In genomic region chr11:30139165-30139826, GRCm38 (mm10) we compare ENCODE assay signal across 19 mouse cellular contexts.
DNase-seq lines count a peak whose midpoint lies in the region; ATAC-seq and TF ChIP-seq lines count a peak whose summit lies in the region.
"Had no signal": no experiment of that assay in that cellular context is flagged by ENCODE, and none has a peak within 500 bp of the region (broad histone marks: within the 10 kb centered on the region; RNA-seq: fewer than 3 reads in every experiment).

No protein-coding gene starts in this region.

- H3K9me3 ChIP-seq in heart, embryonic 10.5 days: no peaks in the 10 kb centered on the region
- no peaks in the 10 kb centered on the region for H3K9me3 ChIP-seq in kidney, embryonic 16.5 days (ENCODE audit: low read length)
- H3K9me3 ChIP-seq in lung, postnatal 0 days (ENCODE audit: low read length): no peaks in the 10 kb centered on the region
- H3K9me3 ChIP-seq: forebrain, embryonic 15.5 days; limb, embryonic 15.5 days; midbrain, embryonic 10.5 days; neural tube, embryonic 12.5 days had no signal

- no peak overlapping the region for H3K9ac ChIP-seq in kidney, embryonic 16.5 days (replicated peaks; ENCODE audit: low read length)
- no peak overlapping the region for H3K9ac ChIP-seq in lung, postnatal 0 days (replicated peaks; ENCODE audit: low read depth)
- H3K9ac ChIP-seq: forebrain, embryonic 15.5 days; limb, embryonic 15.5 days; neural tube, embryonic 12.5 days had no signal

- DNase-seq in heart, embryonic 10.5 days (ENCODE audit: low spot score): no peak
- no peak for DNase-seq in heart, postnatal 4 days
- DNase-seq in kidney, adult 9 months: no peak
- peak; percentile 66 for DNase-seq in lung, postnatal 0 days (ENCODE audit: low spot score)
- DNase-seq in lung, adult 18-20 months: no peak
- DNase-seq in adrenal gland, adult (ENCODE audit: inconsistent age in 2 of 2, low spot score in 1 of 2): no peak
- no peak for DNase-seq in cerebellum, adult 18-20 months
- DNase-seq: B cell, adult 2 months; cerebellum, adult 8-10 months; gastrocnemius, postnatal 14 days; kidney, postnatal 14 days had no signal

- H3K27ac ChIP-seq in heart, embryonic 10.5 days: 0 out of 2 replicates have a peak overlapping the region, but pooled peaks have one; percentile 13
- no peak overlapping the region for H3K27ac ChIP-seq in kidney, embryonic 16.5 days (ENCODE audit: low read length)
- 0 out of 2 replicates have a peak overlapping the region, but pooled peaks have one; percentile 32 for H3K27ac ChIP-seq in lung, postnatal 0 days (ENCODE audit: low read length)
- H3K27ac ChIP-seq: forebrain, embryonic 15.5 days; limb, embryonic 15.5 days; macrophage; midbrain, embryonic 10.5 days; neural tube, embryonic 12.5 days had no signal

- H3K27me3 ChIP-seq in heart, embryonic 10.5 days (ENCODE audit: insufficient read depth, poor library complexity, severe bottlenecking): no peaks in the 10 kb centered on the region
- no peaks in the 10 kb centered on the region for H3K27me3 ChIP-seq in kidney, embryonic 16.5 days (ENCODE audit: insufficient read depth, low read length)
- H3K27me3 ChIP-seq in lung, postnatal 0 days (replicated peaks; ENCODE audit: insufficient read depth, low read length): no peaks in the 10 kb centered on the region
- H3K27me3 ChIP-seq: forebrain, embryonic 15.5 days; limb, embryonic 15.5 days; neural tube, embryonic 12.5 days had no signal

- H3K36me3 ChIP-seq in heart, embryonic 10.5 days: peaks cover 99% of the 10 kb centered on the region
- peaks cover 90% of the 10 kb centered on the region for H3K36me3 ChIP-seq in kidney, embryonic 16.5 days (ENCODE audit: insufficient read depth, low read length)
- H3K36me3 ChIP-seq in lung, postnatal 0 days (ENCODE audit: insufficient read depth, low read length): peaks cover 57% of the 10 kb centered on the region

- WGBS in heart, embryonic 10.5 days: 60% methylated on average over 17 of the region's 17 CpGs
- 65% methylated on average over 17 of the region's 17 CpGs for WGBS in kidney, embryonic 16.5 days
- 63% methylated on average over 17 of the region's 17 CpGs for WGBS in lung, postnatal 0 days

- no peaks in the 10 kb centered on the region for H3K4me1 ChIP-seq in heart, embryonic 10.5 days
- no peaks in the 10 kb centered on the region for H3K4me1 ChIP-seq in kidney, embryonic 16.5 days (ENCODE audit: insufficient read depth, low read length)
- H3K4me1 ChIP-seq in lung, postnatal 0 days (ENCODE audit: insufficient read depth, low read depth, low read length): no peaks in the 10 kb centered on the region
- H3K4me1 ChIP-seq: forebrain, embryonic 15.5 days; limb, embryonic 15.5 days; midbrain, embryonic 10.5 days; neural tube, embryonic 12.5 days had no signal

- TF ChIP-seq CTCF in lung, postnatal 0 days (IDR thresholded peaks at IDR 0.05): no peak

- ATAC-seq in kidney, embryonic 16.5 days (ENCODE audit: low FRiP score, low TSS enrichment): peak; percentile 47; the same call in 1 of the 2 replicates
- ATAC-seq in lung, postnatal 0 days: peak; percentile 82
- ATAC-seq: forebrain, embryonic 15.5 days; hindbrain, embryonic 16.5 days; intestine, embryonic 16.5 days had no signal

- no peak overlapping the region for H3K4me2 ChIP-seq in kidney, embryonic 16.5 days (replicated peaks; ENCODE audit: low read depth, low read length)
- H3K4me2 ChIP-seq in lung, postnatal 0 days (replicated peaks; ENCODE audit: low read depth, low read length): no peak overlapping the region
- H3K4me2 ChIP-seq: forebrain, embryonic 15.5 days; limb, embryonic 15.5 days; neural tube, embryonic 12.5 days had no signal

- peak; percentile 90 for TF ChIP-seq EP300 in lung, postnatal 0 days (IDR thresholded peaks at IDR 0.05)

- H3K4me3 ChIP-seq in heart, embryonic 10.5 days: no peak overlapping the region
- no peak overlapping the region for H3K4me3 ChIP-seq in kidney, embryonic 16.5 days (ENCODE audit: low read length)
- H3K4me3 ChIP-seq in lung, postnatal 0 days (ENCODE audit: low read depth, low read length): no peak overlapping the region
- H3K4me3 ChIP-seq: forebrain, embryonic 15.5 days; limb, embryonic 15.5 days; midbrain, embryonic 10.5 days; neural tube, embryonic 12.5 days had no signal
